Mouse (Mus musculus) lung, postnatal 0 days (tissue): ENCODE measurements around the gene Pm20d1. TPM values are rescaled to one million over a fixed set of nuclear protein-coding genes. Genes with fewer than 3 reads are reported as not detected.

Experiments
- ATAC-seq: fragments of 200-750 bp; cut with Nextera tagmentation; 2 replicates; pipeline ENCODE4 v1.8.0; 2017; ENCODE audit warnings: moderate library complexity
- DNase-seq: peaks from one replicate; pipeline ENCODE4 v3.0.0-alpha.2; 2016; ENCODE audit warnings: low spot score
- H3K27ac ChIP-seq: fragments of 300-500 bp; sonication (generic); 2 replicates; pipeline ENCODE4 v1.5.1; 2014; ENCODE audit warnings: antibody characterized with exemption, mild to moderate bottlenecking, low read length, mixed read lengths
- H3K27me3 ChIP-seq: fragments of 300-500 bp; sonication (generic); replicated peaks from 2 replicates; pipeline ENCODE4 v1.6.1; 2014; ENCODE audit warnings: low read length, mixed read lengths; ENCODE audit not compliant: insufficient read depth
- H3K36me3 ChIP-seq: fragments of 300-500 bp; sonication (generic); 2 replicates; pipeline ENCODE4 v1.6.1; 2014; ENCODE audit warnings: low read length, mixed read lengths; ENCODE audit not compliant: insufficient read depth
- H3K4me1 ChIP-seq: fragments of 300-500 bp; sonication (generic); 2 replicates; pipeline ENCODE4 v1.6.1; 2014; ENCODE audit warnings: antibody characterized with exemption, low read depth, low read length, mixed read lengths; ENCODE audit not compliant: insufficient read depth
- H3K4me2 ChIP-seq: fragments of 300-500 bp; sonication (generic); replicated peaks from 2 replicates; pipeline ENCODE4 v1.6.1; 2014; ENCODE audit warnings: low read depth, mild to moderate bottlenecking, low read length, moderate library complexity, mixed read lengths
- H3K4me3 ChIP-seq: fragments of 300-500 bp; sonication (generic); 2 replicates; pipeline ENCODE4 v1.5.1; 2014; ENCODE audit warnings: low read depth, low read length
- H3K9ac ChIP-seq: fragments of 300-500 bp; sonication (generic); replicated peaks from 2 replicates; pipeline ENCODE4 v1.6.1; 2014; ENCODE audit warnings: low read depth, mild to moderate bottlenecking
- H3K9me3 ChIP-seq: fragments of 300-500 bp; sonication (generic); 2 replicates; pipeline ENCODE4 v1.6.1; 2016; ENCODE audit warnings: low read length, mixed read lengths
- CTCF ChIP-seq: IDR thresholded peaks from 2 replicates; pipeline ENCODE4 v1.5.1; 2016; ENCODE audit warnings: antibody characterized with exemption, mild to moderate bottlenecking
- EP300 ChIP-seq: IDR thresholded peaks from 2 replicates; pipeline ENCODE4 v1.6.1; 2016; ENCODE audit warnings: antibody characterized with exemption, mild to moderate bottlenecking, control low read depth
- WGBS: fragments of 180-500 bp; shearing (Covaris S2); extraction: QIAGEN DNeasy Blood & Tissue Kit; methylation state at CpG from one replicate; pipeline ENCODE4 v1.1.7; 2014; 5-methylcytosine and 5-hydroxymethylcytosine counted together
- polyA plus RNA-seq: library from polyadenylated mRNA; unstranded; fragments of >200 nt; fragmentation: Nextera tagmentation; extraction: Ambion mirVana; gene quantifications from 2 replicates; pipeline ENCODE4 v1.2.1, GENCODE M21; 2015

The Pm20d1 gene
- polyA plus RNA-seq, 1 experiment from 2014 or later = 1.6 TPM

- Histone ChIP-seq H3K27me3 (no peaks in the 10 kb centered on the region), H3K27ac (no peak overlapping the region), H3K9me3 (no peaks in the 10 kb centered on the region), H3K4me1 (peaks cover 10% of the 10 kb centered on the region; the same call in 1 of the 2 replicates), H3K36me3 (no peaks in the 10 kb centered on the region), H3K4me3 (no peak overlapping the region), H3K9ac (no peak overlapping the region), H3K4me2 (no peak overlapping the region)
- 72% methylated on average over 3 of the region's 3 CpGs for WGBS
- no peak for DNase-seq
- TF ChIP-seq EP300 = no peak
- TF ChIP-seq CTCF = no peak
- ATAC-seq = no peak
These were observed 36.8 kb upstream of the Pm20d1 start for GRCm38 (mm10) chr1:131760428-131760820.

- DNase-seq (peak; percentile 94), ATAC-seq (peak; percentile 73)
- no peak overlapping the region for H3K4me2 ChIP-seq
- 56% methylated on average over 13 of the region's 13 CpGs for WGBS
- H3K4me3 ChIP-seq = no peak overlapping the region
- no peaks in the 10 kb centered on the region for H3K36me3 ChIP-seq
- no peaks in the 10 kb centered on the region for H3K9me3 ChIP-seq
- H3K27ac ChIP-seq = 0 out of 2 replicates have a peak overlapping the region, but pooled peaks have one; percentile 26
- TF ChIP-seq CTCF = no peak
- peak; percentile 54 for TF ChIP-seq EP300
- no peaks in the 10 kb centered on the region for H3K27me3 ChIP-seq
- H3K4me1 ChIP-seq = peaks cover 10% of the 10 kb centered on the region; the same call in 1 of the 2 replicates
- H3K9ac ChIP-seq = no peak overlapping the region
These were observed 35.9 kb upstream of the Pm20d1 start for GRCm38 (mm10) chr1:131761079-131761831.

- ATAC-seq = no peak
- DNase-seq = peak; percentile 34
- H3K4me3 ChIP-seq = no peak overlapping the region
- no peak overlapping the region for H3K27ac ChIP-seq
- no peaks in the 10 kb centered on the region for H3K27me3 ChIP-seq
- no peak overlapping the region for H3K9ac ChIP-seq
- WGBS = 44% methylated on average over 9 of the region's 9 CpGs
- H3K9me3 ChIP-seq = no peaks in the 10 kb centered on the region
- TF ChIP-seq CTCF = peak; percentile 38
- no peak for TF ChIP-seq EP300
- H3K4me2 ChIP-seq = no peak overlapping the region
- no peaks in the 10 kb centered on the region for H3K36me3 ChIP-seq
- peaks cover 10% of the 10 kb centered on the region; the same call in 1 of the 2 replicates for H3K4me1 ChIP-seq
These were observed 33.5 kb upstream of the Pm20d1 start for GRCm38 (mm10) chr1:131763683-131764082.

GRCm38 (mm10) chr1:131764581-131765338 lies 32.4 kb upstream of the Pm20d1 start:
- no peak overlapping the region for H3K4me3 ChIP-seq
- peak overlapping the region; percentile 59 for H3K27ac ChIP-seq
- H3K9ac ChIP-seq = no peak overlapping the region
- H3K36me3 ChIP-seq = no peaks in the 10 kb centered on the region
- peaks cover 10% of the 10 kb centered on the region; the same call in 1 of the 2 replicates for H3K4me1 ChIP-seq
- 34% methylated on average over 8 of the region's 8 CpGs for WGBS
- H3K9me3 ChIP-seq = no peaks in the 10 kb centered on the region
- no peaks in the 10 kb centered on the region for H3K27me3 ChIP-seq
- ATAC-seq (peak; percentile 91), DNase-seq (peak; percentile 94)
- no peak overlapping the region for H3K4me2 ChIP-seq
- TF ChIP-seq EP300 = peak; percentile 89
- TF ChIP-seq CTCF = no peak

GRCm38 (mm10) chr1:131765357-131766001 lies 31.7 kb upstream of the Pm20d1 start:
- Histone ChIP-seq H3K36me3 (no peaks in the 10 kb centered on the region), H3K4me1 (peaks cover 5% of the 10 kb centered on the region; the same call in 1 of the 2 replicates), H3K9me3 (no peaks in the 10 kb centered on the region), H3K4me3 (no peak overlapping the region), H3K4me2 (no peak overlapping the region), H3K9ac (no peak overlapping the region), H3K27me3 (no peaks in the 10 kb centered on the region), H3K27ac (peak overlapping the region; percentile 59; the same call in 1 of the 2 replicates)
- DNase-seq (peak; percentile 90), ATAC-seq (no peak)
- TF ChIP-seq EP300 (no peak), CTCF (peak; percentile 99)
- 10% methylated on average over 11 of the region's 11 CpGs for WGBS

GRCm38 (mm10) chr1:131769296-131769695 lies 27.9 kb upstream of the Pm20d1 start:
- Histone ChIP-seq H3K36me3 (no peaks in the 10 kb centered on the region), H3K27ac (no peak overlapping the region), H3K9me3 (no peaks in the 10 kb centered on the region), H3K27me3 (no peaks in the 10 kb centered on the region), H3K4me2 (no peak overlapping the region), H3K4me3 (no peak overlapping the region), H3K9ac (no peak overlapping the region), H3K4me1 (no peaks in the 10 kb centered on the region)
- ATAC-seq = no peak
- 55% methylated on average over 3 of the region's 3 CpGs for WGBS
- TF ChIP-seq CTCF (no peak), EP300 (no peak)
- DNase-seq = no peak
